Mouse (Mus musculus): ENCODE data around the gene Nod1.

GRCm38 (mm10) chr6:54955949-54956348, 16.5 kb downstream of the Nod1 start:
- no peak for TF ChIP-seq EP300 (IDR thresholded peaks at IDR 0.05; ENCODE audit: low read depth)
- TF ChIP-seq CTCF (IDR thresholded peaks at IDR 0.05; ENCODE audit: low read depth): no peak

Data from liver, embryonic 14.5 days (tissue).